Mouse (Mus musculus) central nervous system, embryonic 18 days (tissue): ENCODE measurements around the gene Bad. TPM values are rescaled to one million over a fixed set of nuclear protein-coding genes. Genes with fewer than 3 reads are reported as not detected.

Source experiments
- polyA plus RNA-seq: library from polyadenylated mRNA; depleted of rRNA; stranded (reverse); fragments of >200 nt; gene quantifications from 2 replicates; pipeline ENCODE4 v1.2.3, GENCODE M21; 2012; rRNA removed

The Bad gene
- polyA plus RNA-seq, 1 experiment = 84.2 TPM

Other genes with a start within 250 kb of the Bad start
- gene Rps6ka4, start 101.2 kb upstream of the Bad start, polyA plus RNA-seq = 11.6 and 12.8 TPM in 2 replicates
- gene Ccdc88b, start 83.7 kb upstream of the Bad start, polyA plus RNA-seq = 0.70 and 0.73 TPM in 2 replicates
- 126 and 130 TPM in 2 replicates for gene Trmt112, start 32.2 kb upstream of the Bad start, polyA plus RNA-seq
- 225 and 266 TPM in 2 replicates for gene Prdx5, start 31.8 kb upstream of the Bad start, polyA plus RNA-seq
- gene Esrra, start 20.0 kb upstream of the Bad start, polyA plus RNA-seq = 34.4 and 35.8 TPM in 2 replicates
- gene Catsperz, start 16.5 kb upstream of the Bad start, polyA plus RNA-seq = 2.1 and 3.5 TPM in 2 replicates
- gene Kcnk4, start 7.3 kb upstream of the Bad start, polyA plus RNA-seq = 6.2 and 7.6 TPM in 2 replicates
- 70.7 and 71.6 TPM in 2 replicates for gene Gpr137, start 619 bp downstream of the Bad start, polyA plus RNA-seq
- gene Ppp1r14b, start 33.1 kb downstream of the Bad start, polyA plus RNA-seq = 335 and 363 TPM in 2 replicates
- 19.4 and 21.4 TPM in 2 replicates for gene Plcb3, start 34.6 kb downstream of the Bad start, polyA plus RNA-seq
- 93.3 and 98.7 TPM in 2 replicates for gene Fkbp2, start 38.6 kb downstream of the Bad start, polyA plus RNA-seq
- gene Vegfb, start 45.8 kb downstream of the Bad start, polyA plus RNA-seq = 34.7 and 47.7 TPM in 2 replicates
- gene Dnajc4, start 50.7 kb downstream of the Bad start, polyA plus RNA-seq = 22.8 and 25.8 TPM in 2 replicates
- gene Nudt22, start 54.3 kb downstream of the Bad start, polyA plus RNA-seq = 11.8 and 14.1 TPM in 2 replicates
- 19.0 and 20.4 TPM in 2 replicates for gene Trpt1, start 54.3 kb downstream of the Bad start, polyA plus RNA-seq
- 2.9 and 3.5 TPM in 2 replicates for gene Fermt3, start 77.6 kb downstream of the Bad start, polyA plus RNA-seq
- 142 and 148 TPM in 2 replicates for gene Stip1, start 98.1 kb downstream of the Bad start, polyA plus RNA-seq
- 8.4 and 10.0 TPM in 2 replicates for gene Macrod1, start 114.9 kb downstream of the Bad start, polyA plus RNA-seq
- 2.8 and 3.1 TPM in 2 replicates for gene Flrt1, start 163.9 kb downstream of the Bad start, polyA plus RNA-seq